10 mouse cellular contexts compared by ENCODE assay signal in the genomic region with DNA sequence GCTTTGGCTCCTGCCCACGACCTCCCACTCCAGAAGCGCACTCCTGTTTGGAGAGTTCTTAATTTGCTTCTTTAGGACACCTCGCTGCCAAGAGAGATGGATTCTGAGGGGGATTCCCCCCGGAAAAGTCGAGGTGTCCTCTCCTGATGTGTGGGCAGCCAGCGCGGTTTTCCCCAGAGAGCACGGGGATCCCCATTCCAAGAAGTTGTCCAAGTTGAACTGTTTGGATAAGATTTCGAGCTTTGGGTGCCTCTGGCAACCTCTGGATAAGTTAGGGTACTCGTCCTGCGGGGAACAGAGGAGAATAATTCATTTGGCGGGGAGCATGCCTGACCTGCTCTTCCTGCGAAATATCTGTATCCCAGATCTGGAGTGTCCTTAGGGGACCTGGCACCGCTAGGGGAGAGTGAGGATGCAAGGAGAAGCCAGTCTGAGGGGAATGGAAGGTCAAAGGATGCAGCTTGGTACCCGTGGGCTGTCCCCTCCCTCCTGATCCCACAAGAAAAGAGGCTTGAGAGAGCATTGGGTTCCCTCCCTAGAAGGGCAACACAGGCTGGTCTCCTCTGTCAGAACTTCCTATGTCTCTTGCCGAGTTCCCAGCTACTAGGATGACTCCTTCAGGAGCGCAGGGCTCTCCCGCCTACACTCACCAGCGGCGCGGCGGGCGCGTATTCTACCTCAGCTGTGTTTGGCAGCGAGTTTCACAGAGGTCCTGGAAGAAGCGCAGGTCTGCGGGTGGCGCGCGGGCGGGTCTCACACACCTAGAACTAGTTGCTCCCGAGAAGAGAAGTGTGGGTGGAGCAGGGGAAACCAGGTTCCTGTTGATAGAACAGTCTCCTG. TPM values are rescaled to one million over a fixed set of nuclear protein-coding genes. Genes with fewer than 3 reads are reported as not detected.
A peak's percentile ranks its signal among the peaks of the same experiment; 100 is the strongest.
DNase-seq lines count a peak whose midpoint lies in the region; ATAC-seq and TF ChIP-seq lines count a peak whose summit lies in the region.
"Had no signal": no experiment of that assay in that cellular context is flagged by ENCODE, and none has a peak within 500 bp of the region (broad histone marks: within the 10 kb centered on the region; RNA-seq: fewer than 3 reads in every experiment).

No protein-coding gene starts in this region.

- no peak for TF ChIP-seq CTCF in ES-Bruce4 (IDR thresholded peaks at IDR 0.05; ENCODE audit: low read depth, low read length)

- H3K27me3 ChIP-seq in ES-Bruce4 (ENCODE audit: control insufficient read depth, insufficient read depth, low read length, poor library complexity, severe bottlenecking), result peaks cover 6% of the 10 kb centered on the region
- H3K27me3 ChIP-seq in midbrain, embryonic 13.5 days, result peaks cover 28% of the 10 kb centered on the region

- H3K4me1 ChIP-seq in ES-Bruce4 (ENCODE audit: control insufficient read depth, insufficient read depth, low read length), result no peaks in the 10 kb centered on the region
- H3K4me1 ChIP-seq in midbrain, embryonic 13.5 days (replicated peaks), result peaks cover 33% of the 10 kb centered on the region

- no peak overlapping the region for H3K9ac ChIP-seq in ES-Bruce4 (ENCODE audit: low read depth, poor library complexity, severe bottlenecking)
- peak overlapping the region; percentile 78 for H3K9ac ChIP-seq in midbrain, embryonic 13.5 days (replicated peaks)
- H3K9ac ChIP-seq: heart, embryonic 15.5 days had no signal

- peak overlapping the region; percentile 83 for H3K4me2 ChIP-seq in midbrain, embryonic 13.5 days (replicated peaks)

- no peak for ATAC-seq in midbrain, embryonic 13.5 days
- no peak for ATAC-seq in megakaryocyte progenitor cell, adult 5-6 weeks (replicated peaks; ENCODE audit: poor library complexity)
- ATAC-seq: Patski had no signal

- no peak for TF ChIP-seq POLR2A in ES-Bruce4 (IDR thresholded peaks at IDR 0.05; ENCODE audit: insufficient read depth, low read length)

- H3K36me3 ChIP-seq in ES-Bruce4 (ENCODE audit: control insufficient read depth, insufficient read depth, low read length, poor library complexity, severe bottlenecking), result no peaks in the 10 kb centered on the region
- no peaks in the 10 kb centered on the region for H3K36me3 ChIP-seq in midbrain, embryonic 13.5 days
- H3K36me3 ChIP-seq: heart, embryonic 15.5 days had no signal

- DNase-seq in cerebellum, postnatal 10 days, result peak; percentile 34 to 41
- peak; percentile 19 to 28 for DNase-seq in frontal cortex, postnatal 25 days (ENCODE audit: low spot score in 2 of 2)
- DNase-seq in MN1 (ENCODE audit: low spot score), result no peak
- DNase-seq in thymus, postnatal 36 days, result no peak
- DNase-seq in heart, postnatal 36 days, result no peak

- no peak for TF ChIP-seq EP300 in ES-Bruce4 (IDR thresholded peaks at IDR 0.05; ENCODE audit: insufficient read depth, low read depth, low read length)

- peak overlapping the region; percentile 19; the same call in 1 of the 2 replicates for H3K4me3 ChIP-seq in ES-Bruce4 (ENCODE audit: low read depth, low read length)
- H3K4me3 ChIP-seq in midbrain, embryonic 13.5 days (replicated peaks), result peak overlapping the region; percentile 60
- H3K4me3 ChIP-seq: heart, embryonic 15.5 days had no signal

- intact Hi-C loops in heart, postnatal 36 days (cut with DNase I), result no loop called here

- H3K9me3 ChIP-seq in ES-Bruce4 (replicated peaks; ENCODE audit: control insufficient read depth, insufficient read depth, low read length, poor library complexity, severe bottlenecking), result no peaks in the 10 kb centered on the region
- H3K9me3 ChIP-seq in midbrain, embryonic 13.5 days, result no peaks in the 10 kb centered on the region
- H3K9me3 ChIP-seq: heart, embryonic 15.5 days had no signal

- H3K27ac ChIP-seq in ES-Bruce4 (ENCODE audit: insufficient read depth, low read length), result no peak overlapping the region
- no peak overlapping the region for H3K27ac ChIP-seq in midbrain, embryonic 13.5 days
- H3K27ac ChIP-seq: heart, embryonic 15.5 days had no signal

- WGBS in midbrain, embryonic 13.5 days, result under 1% methylated on average over 32 of the region's 32 CpGs

RNA-seq across cellular contexts. Expression of gene Pcsk2, which starts 1.5 kb away (rescaled TPM):
- 0.94 and 1.1 TPM in 2 replicates for polyA plus RNA-seq in ES-Bruce4 (2011; ENCODE audit: insufficient read depth, insufficient read length, low read depth, missing spikeins)
- 22.9 and 23.5 TPM in 2 replicates for polyA plus RNA-seq in midbrain, embryonic 13.5 days (2015; fragmentation: Nextera tagmentation; extraction: Ambion mirVana)
- total RNA-seq in megakaryocyte progenitor cell, adult 5-6 weeks (2015), result not detected in 2 replicates
- total RNA-seq in megakaryocyte progenitor cell, adult 5-6 weeks (2017), result not detected in 2 replicates
- not detected for total RNA-seq in heart, postnatal 36 days (2021)
- polyA plus RNA-seq: Patski had no signal

Comparison
In these comparisons a context has a peak if more than half of its experiments do, and no peak if none do; other contexts are left out.
1. DNase-seq: peak in cerebellum, postnatal 10 days (2 of 2) and frontal cortex, postnatal 25 days (2 of 2); none in MN1 (single experiment), thymus, postnatal 36 days (0 of 2) and heart, postnatal 36 days (0 of 2).